Mouse (Mus musculus) MEL (cell line): ENCODE data around the gene Sf3b6. TPM values are rescaled to one million over a fixed set of nuclear protein-coding genes. Genes with fewer than 3 reads are reported as not detected.

Experiments used
- DNase-seq: peaks from one replicate; pipeline ENCODE4 v3.0.0; 2011; ENCODE audit warnings: low read depth, low spot score
- H3K27ac ChIP-seq: 2 replicates; pipeline ENCODE4 v1.5.1; 2012; ENCODE audit warnings: low read depth, mild to moderate bottlenecking, control low read depth, low read length, moderate library complexity; ENCODE audit not compliant: control insufficient read depth
- H3K27me3 ChIP-seq, 2 experiments: fragments of 150-350 bp in 1 of 2; sonication (generic) in 1 of 2; 2 replicates each; pipeline ENCODE4 v1.6.1; 2012; ENCODE audit warnings: low read length in 2 of 2, mild to moderate bottlenecking in 2 of 2, improper control_type of control experiment in 1 of 2, moderate library complexity in 1 of 2; ENCODE audit not compliant: insufficient read depth in 2 of 2, control insufficient read depth in 1 of 2
- H3K36me3 ChIP-seq, 2 experiments: 2 replicates each; pipeline ENCODE4 v1.6.1; 2012 to 2014; ENCODE audit warnings: low read length in 2 of 2, improper control_type of control experiment in 1 of 2, inconsistent platforms in 1 of 2, mild to moderate bottlenecking in 1 of 2; ENCODE audit not compliant: insufficient read depth in 2 of 2, control insufficient read depth in 1 of 2
- H3K4me1 ChIP-seq, 2 experiments: fragments of 150-350 bp in 1 of 2; sonication (generic) in 1 of 2; 2 replicates each; pipeline ENCODE4 v1.6.1; 2012; ENCODE audit warnings: low read length in 2 of 2, improper control_type of control experiment in 1 of 2, mild to moderate bottlenecking in 1 of 2; ENCODE audit not compliant: insufficient read depth in 2 of 2, control insufficient read depth in 1 of 2
- H3K4me3 ChIP-seq, 2 experiments: fragments of 150-350 bp in 1 of 2; sonication (generic) in 1 of 2; 2 replicates each; pipeline ENCODE4 v1.5.1; 2012; ENCODE audit warnings: low read depth in 2 of 2, low read length in 2 of 2, mild to moderate bottlenecking in 2 of 2, moderate library complexity in 2 of 2, control low read depth in 1 of 2, improper control_type of control experiment in 1 of 2; ENCODE audit not compliant: control insufficient read depth in 1 of 2, insufficient read depth in 1 of 2
- H3K79me2 ChIP-seq: 2 replicates; pipeline ENCODE4 v1.6.1; 2012; ENCODE audit warnings: mild to moderate bottlenecking, low read length, moderate library complexity; ENCODE audit not compliant: control insufficient read depth, poor library complexity, insufficient read depth
- H3K9ac ChIP-seq: 2 replicates; pipeline ENCODE4 v1.6.1; 2012; ENCODE audit warnings: low read depth, mild to moderate bottlenecking, control low read depth, low read length, moderate library complexity; ENCODE audit not compliant: control insufficient read depth, poor library complexity, severe bottlenecking
- H3K9me3 ChIP-seq: fragments of 150-350 bp; sonication (generic); replicated peaks from 2 replicates; pipeline ENCODE4 v1.6.1; 2012; ENCODE audit warnings: mild to moderate bottlenecking, low read length, improper control_type of control experiment, moderate library complexity; ENCODE audit not compliant: insufficient read depth
- CHD1 ChIP-seq: IDR thresholded peaks from 2 replicates; pipeline ENCODE4 v1.6.1; 2012; ENCODE audit warnings: low read depth, mild to moderate bottlenecking, inconsistent platforms, low read length, improper control_type of control experiment
- CTCF ChIP-seq, 3 experiments: IDR thresholded peaks in 2 of 3; conservative IDR thresholded peaks in 1 of 3; 2 replicates each; pipeline ENCODE4 v1.5.1; 2011 to 2012; ENCODE audit warnings: low read length in 3 of 3, low read depth in 2 of 3, mild to moderate bottlenecking in 2 of 3, improper control_type of control experiment in 1 of 3, inconsistent platforms in 1 of 3, mixed read lengths in 1 of 3, moderate library complexity in 1 of 3; ENCODE audit not compliant: control insufficient read depth in 1 of 3, insufficient read depth in 1 of 3, poor library complexity in 1 of 3, severe bottlenecking in 1 of 3
- E2F4 ChIP-seq: IDR thresholded peaks from 2 replicates; pipeline ENCODE4 v1.6.1; 2011; ENCODE audit warnings: low read depth, low read length, improper control_type of control experiment, borderline replicate concordance
- GABPA ChIP-seq: IDR thresholded peaks from 2 replicates; pipeline ENCODE4 v1.6.1; 2012; ENCODE audit warnings: low read depth, mild to moderate bottlenecking, inconsistent platforms, low read length, improper control_type of control experiment, moderate library complexity
- HCFC1 ChIP-seq: IDR thresholded peaks from 2 replicates; pipeline ENCODE4 v1.6.1; 2012; ENCODE audit warnings: low read depth, mild to moderate bottlenecking, inconsistent platforms, low read length, improper control_type of control experiment, moderate library complexity
- JUND ChIP-seq: IDR thresholded peaks from 2 replicates; pipeline ENCODE4 v1.6.1; 2011; ENCODE audit warnings: low read depth, mild to moderate bottlenecking, improper control_type of control experiment, low read length
- MAZ ChIP-seq: IDR thresholded peaks from 2 replicates; pipeline ENCODE4 v1.6.1; 2012; ENCODE audit warnings: low read depth, mild to moderate bottlenecking, inconsistent platforms, low read length, improper control_type of control experiment
- MXI1 ChIP-seq: IDR thresholded peaks from 2 replicates; pipeline ENCODE4 v1.6.1; 2011; ENCODE audit warnings: mild to moderate bottlenecking, low read depth, low read length, improper control_type of control experiment
- MYB ChIP-seq: IDR thresholded peaks from 2 replicates; pipeline ENCODE4 v1.6.1; 2011; ENCODE audit warnings: mild to moderate bottlenecking, low read depth, low read length, improper control_type of control experiment
- POLR2A ChIP-seq, 2 experiments: IDR thresholded peaks; 2 replicates each; pipeline ENCODE4 v1.6.1; 2011 to 2012; ENCODE audit warnings: low read length in 2 of 2, mild to moderate bottlenecking in 2 of 2, control low read depth in 1 of 2, improper control_type of control experiment in 1 of 2, low read depth in 1 of 2, moderate library complexity in 1 of 2; ENCODE audit not compliant: control insufficient read depth in 1 of 2, insufficient read depth in 1 of 2, poor library complexity in 1 of 2
- POLR2AphosphoS5 ChIP-seq: IDR thresholded peaks from 2 replicates; pipeline ENCODE4 v1.6.1; 2012; ENCODE audit warnings: low read depth, borderline replicate concordance, mild to moderate bottlenecking, inconsistent platforms, low read length, moderate library complexity, mixed read lengths
- RCOR1 ChIP-seq: IDR thresholded peaks from 2 replicates; pipeline ENCODE4 v1.6.1; 2012; ENCODE audit warnings: low read depth, mild to moderate bottlenecking, inconsistent platforms, low read length, improper control_type of control experiment
- SIN3A ChIP-seq: IDR thresholded peaks from 2 replicates; pipeline ENCODE4 v1.6.1; 2012; ENCODE audit warnings: low read length, improper control_type of control experiment, inconsistent platforms
- TAL1 ChIP-seq: IDR thresholded peaks from 2 replicates; pipeline ENCODE4 v1.6.1; 2012; ENCODE audit warnings: mild to moderate bottlenecking, inconsistent platforms, low read length, moderate library complexity, mixed read lengths
- UBTF ChIP-seq: IDR thresholded peaks from 2 replicates; pipeline ENCODE4 v1.6.1; 2012; ENCODE audit warnings: low read depth, mild to moderate bottlenecking, inconsistent platforms, low read length, improper control_type of control experiment, moderate library complexity, borderline replicate concordance; ENCODE audit not compliant: insufficient read depth
- USF1 ChIP-seq: IDR thresholded peaks from 2 replicates; pipeline ENCODE4 v1.6.1; 2014; ENCODE audit warnings: low read depth, mild to moderate bottlenecking, inconsistent platforms, low read length, improper control_type of control experiment, moderate library complexity
- USF2 ChIP-seq, 2 experiments: IDR thresholded peaks; 2 replicates each; pipeline ENCODE4 v1.6.1; 2011 to 2012; ENCODE audit warnings: improper control_type of control experiment in 2 of 2, low read length in 2 of 2, borderline replicate concordance in 1 of 2, inconsistent platforms in 1 of 2, low read depth in 1 of 2, mild to moderate bottlenecking in 1 of 2; ENCODE audit not compliant: insufficient read depth in 1 of 2
- ZKSCAN1 ChIP-seq: IDR thresholded peaks from 2 replicates; pipeline ENCODE4 v1.6.1; 2012; ENCODE audit warnings: low read depth, mild to moderate bottlenecking, inconsistent platforms, low read length, improper control_type of control experiment, moderate library complexity
- polyA plus RNA-seq, 2 experiments: library from polyadenylated mRNA; stranded (reverse) in 1 of 2; unstranded in 1 of 2; fragments of >175 nt in 1 of 2; fragments of >200 nt in 1 of 2; gene quantifications; 2 replicates each; pipeline versions ENCODE4 v1.2.1 to v1.2.4; 2012; ENCODE audit warnings: low replicate concordance in 2 of 2, low read depth in 1 of 2; ENCODE audit not compliant: insufficient read length in 2 of 2, insufficient read depth in 1 of 2, missing spikeins in 1 of 2
- total RNA-seq: library from RNA; depleted of rRNA; stranded (reverse); fragments of 300-350 nt; gene quantifications from 2 replicates; pipeline ENCODE4 v1.2.3, GENCODE M21; 2012

The Sf3b6 gene
- total and polyA plus RNA-seq, 3 experiments, result 163 to 186 TPM; not detected in 1

GRCm38 (mm10) chr12:4871260-4871659 lies 53.9 kb downstream of the Sf3b6 start:
- H3K36me3 ChIP-seq, result peaks cover 3 to 24% of the 10 kb centered on the region in 2 experiments; a peak in 3 of 4 replicates
- H3K4me1 ChIP-seq, result peaks cover 16 to 34% of the 10 kb centered on the region in 2 experiments
- H3K27me3 ChIP-seq, result no peaks in the 10 kb centered on the region
- H3K79me2 ChIP-seq, result peaks cover 5% of the 10 kb centered on the region
- no peak overlapping the region for H3K9ac ChIP-seq
- TF ChIP-seq MXI1, result no peak
- no peak for TF ChIP-seq RCOR1
- no peak for TF ChIP-seq GABPA
- TF ChIP-seq ZKSCAN1, result no peak
- no peak for TF ChIP-seq SIN3A
- TF ChIP-seq USF1, result no peak
- TF ChIP-seq USF2 (IDR thresholded peaks at IDR 0.05; ENCODE audit: borderline replicate concordance in 1 of 2, insufficient read depth in 1 of 2, low read depth in 1 of 2, low read length in 2 of 2), result no peak
- no peak for TF ChIP-seq MYB
- TF ChIP-seq CHD1, result no peak
- no peak for TF ChIP-seq JUND
- no peak for TF ChIP-seq E2F4
- TF ChIP-seq TAL1, result no peak
- no peak for TF ChIP-seq HCFC1
- TF ChIP-seq POLR2A (IDR thresholded peaks at IDR 0.05; ENCODE audit: control insufficient read depth in 1 of 2, insufficient read depth in 1 of 2, low read depth in 1 of 2, low read length in 2 of 2, poor library complexity in 1 of 2), result no peak
- no peak overlapping the region for H3K27ac ChIP-seq
- no peaks in the 10 kb centered on the region for H3K9me3 ChIP-seq
- no peak overlapping the region for H3K4me3 ChIP-seq
- DNase-seq, result no peak

DNA sequence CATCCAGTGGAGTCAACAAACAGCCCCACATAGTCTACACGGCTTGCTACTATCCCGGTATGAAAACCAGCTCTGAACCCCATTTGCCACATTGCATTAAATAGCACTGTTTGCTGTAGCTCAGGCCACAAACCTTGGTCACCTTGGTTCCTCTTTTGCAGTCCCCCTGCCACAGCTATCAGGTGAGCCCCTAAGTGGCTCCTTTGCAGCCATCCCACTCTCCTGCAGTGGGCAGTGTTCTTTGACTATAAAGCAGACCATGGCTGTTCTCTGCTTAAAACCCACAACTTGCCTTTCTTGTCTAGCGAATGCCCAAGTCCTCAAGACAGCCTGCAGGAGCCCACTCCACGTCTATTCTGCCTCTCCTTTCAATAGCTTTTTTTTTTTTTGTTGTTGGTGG lies 54.9 kb downstream of the Sf3b6 start:
- Histone ChIP-seq H3K27me3 (no peaks in the 10 kb centered on the region), H3K36me3 (peaks cover 3 to 24% of the 10 kb centered on the region in 2 experiments; a peak in 3 of 4 replicates), H3K9ac (peak overlapping the region; percentile 19), H3K4me1 (peaks cover 16 to 34% of the 10 kb centered on the region in 2 experiments), H3K4me3 (peak overlapping the region; percentile 13; a peak in 2 of 4 replicates), H3K27ac (peak overlapping the region; percentile 79), H3K79me2 (peaks cover 5% of the 10 kb centered on the region), H3K9me3 (no peaks in the 10 kb centered on the region)
- peak; percentile 55 for DNase-seq
- TF ChIP-seq UBTF (no peak), MAZ (no peak), CTCF (IDR thresholded peaks at IDR 0.05 in 2 of 3, conservative IDR thresholded peaks at IDR 0.05 in 1 of 3; ENCODE audit: control insufficient read depth in 1 of 3, insufficient read depth in 1 of 3, low read depth in 2 of 3, low read length in 3 of 3, poor library complexity in 1 of 3, severe bottlenecking in 1 of 3) (peak in 2 of 3 experiments; percentile 20 to 22; a peak in 4 of 6 replicates), POLR2AphosphoS5 (no peak), TAL1 (no peak)
